Mouse (Mus musculus) ES-E14 (cell line): ENCODE data around the gene Rad51c.
"Not testable (repeated sequence)": the region's sequence is repeated elsewhere in the genome, so short reads cannot be mapped to it uniquely, and the experiment has no call there.

Source experiments
- CHD2 ChIP-seq: IDR thresholded peaks from 2 replicates; pipeline ENCODE4 v1.6.1; 2014; ENCODE audit warnings: mild to moderate bottlenecking, low read depth, low read length, inconsistent platforms
- HCFC1 ChIP-seq: IDR thresholded peaks from 2 replicates; pipeline ENCODE4 v1.6.1; 2012; ENCODE audit warnings: low read length, inconsistent platforms, borderline replicate concordance; ENCODE audit not compliant: insufficient read depth
- MAFK ChIP-seq: IDR thresholded peaks from 2 replicates; pipeline ENCODE4 v1.6.1; 2014; ENCODE audit warnings: mild to moderate bottlenecking, low read depth, low read length, inconsistent platforms; ENCODE audit not compliant: insufficient read depth
- ZC3H11A ChIP-seq: IDR thresholded peaks from 2 replicates; pipeline ENCODE4 v1.6.1; 2012; ENCODE audit warnings: low read depth, mild to moderate bottlenecking, inconsistent platforms, low read length, borderline replicate concordance
- ZNF384 ChIP-seq: IDR thresholded peaks from 2 replicates; pipeline ENCODE4 v1.6.1; 2012; ENCODE audit warnings: low read depth, low read length, inconsistent platforms

DNA sequence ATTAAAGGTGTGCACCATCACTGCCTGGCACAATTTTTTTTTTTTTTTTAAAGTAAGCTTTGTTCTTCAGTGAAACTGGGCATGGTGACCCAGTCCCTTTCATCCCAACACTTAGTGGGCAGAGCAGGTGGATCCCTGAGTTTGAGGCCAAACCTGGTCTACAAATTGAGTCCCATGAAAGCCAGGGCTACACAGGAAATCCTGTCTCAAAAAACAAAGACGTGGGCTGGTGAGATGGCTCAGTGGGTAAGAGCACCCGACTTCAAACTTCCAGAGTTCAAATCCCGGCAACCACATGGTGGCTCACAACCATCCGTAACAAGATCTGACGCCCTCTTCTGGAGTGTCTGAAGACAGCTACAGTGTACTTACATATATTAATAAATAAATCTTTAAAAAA lies 45.1 kb upstream of the Rad51c start:
- not testable (repeated sequence) for TF ChIP-seq MAFK, CHD2, HCFC1, ZNF384, ZC3H11A
